Mouse (Mus musculus): Measurements from ENCODE around the gene 1700025G04Rik.

DNA sequence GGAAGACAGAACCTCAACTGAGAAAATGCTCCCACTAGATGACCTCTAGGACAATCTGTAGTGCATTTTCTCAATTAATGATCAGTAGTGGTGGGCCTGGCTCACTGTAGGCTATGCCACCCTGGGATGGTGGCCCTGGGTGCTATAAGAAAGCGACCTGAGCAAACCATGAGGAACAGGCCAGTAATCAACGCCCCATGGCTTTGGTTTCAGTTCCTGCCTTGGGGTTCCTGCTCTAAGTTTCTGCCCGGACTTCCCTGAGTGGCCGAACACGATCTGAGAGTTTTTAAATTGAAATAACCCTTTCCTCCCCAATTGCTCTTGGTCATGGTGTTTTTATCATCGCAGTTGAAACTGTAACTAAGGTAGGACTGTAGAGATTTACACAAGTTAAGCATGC lies 69.1 kb downstream of the 1700025G04Rik start:
- TF ChIP-seq CTCF (conservative IDR thresholded peaks at IDR 0.05; ENCODE audit: low read length) (no peak), NANOG (IDR thresholded peaks at IDR 0.05; ENCODE audit: borderline replicate concordance, low read length) (no peak), POU5F1 (IDR thresholded peaks at IDR 0.05; ENCODE audit: borderline replicate concordance, low read length) (no peak)
